Mouse (Mus musculus) v-Abl transformed pro-B cells (cell line): ENCODE data around the gene Gm5142.

Source experiments
- in situ Hi-C, 2 experiments: fragments of 400-800 bp; cut with MboI; formaldehyde crosslinking; loops; one replicate each; pipeline ENCODE4 v1.15.1; 2025; ENCODE audit not compliant: unreplicated experiment in 2 of 2

Gene Gm5142

GRCm38 (mm10) chr14:59178649-59179048, at the start of gene Gm5142:
Gene Gm5142 (minus strand): TSS chr14:59178749.
- in situ Hi-C loops: no loop called here

GRCm38 (mm10) chr14:59226240-59226639, 47.7 kb upstream of the Gm5142 start:
- in situ Hi-C loops: no loop called here

GRCm38 (mm10) chr14:59219241-59219640, 40.7 kb upstream of the Gm5142 start:
- in situ Hi-C loops: no loop called here

- in situ Hi-C loops: no loop called here
These were observed 31.3 kb upstream of the Gm5142 start for GRCm38 (mm10) chr14:59209816-59210215.

- in situ Hi-C loops: no loop called here
These were observed 30.5 kb upstream of the Gm5142 start for GRCm38 (mm10) chr14:59209003-59209402.

- in situ Hi-C loops: no loop called here
These were observed 27.5 kb upstream of the Gm5142 start for GRCm38 (mm10) chr14:59205976-59206583.

- in situ Hi-C loops: no loop called here
These were observed 26.9 kb upstream of the Gm5142 start for GRCm38 (mm10) chr14:59205461-59205860.

- in situ Hi-C loops: no loop called here
These were observed 23.2 kb upstream of the Gm5142 start for GRCm38 (mm10) chr14:59201604-59202215.

- in situ Hi-C loops: no loop called here
These were observed 22.4 kb upstream of the Gm5142 start, which contains the start of gene Rcbtb1 for GRCm38 (mm10) chr14:59200711-59201603. Gene Rcbtb1 (plus strand): TSS chr14:59201209.

- in situ Hi-C loops: no loop called here
These were observed 7.6 kb upstream of the Gm5142 start for GRCm38 (mm10) chr14:59186121-59186520.

- in situ Hi-C loops: no loop called here
These were observed 7.0 kb upstream of the Gm5142 start for GRCm38 (mm10) chr14:59185514-59185913.

GRCm38 (mm10) chr14:59182732-59183131, 4.2 kb upstream of the Gm5142 start:
- in situ Hi-C loops: no loop called here

- in situ Hi-C loops: no loop called here
These were observed 21.4 kb downstream of the Gm5142 start for GRCm38 (mm10) chr14:59157016-59157698.

GRCm38 (mm10) chr14:59155589-59155988, 23.0 kb downstream of the Gm5142 start:
- in situ Hi-C loops: no loop called here

- in situ Hi-C loops: no loop called here
These were observed 35.8 kb downstream of the Gm5142 start, which contains the start of gene 1700129C05Rik for GRCm38 (mm10) chr14:59142793-59143192. Gene 1700129C05Rik (minus strand): TSS chr14:59142893.

GRCm38 (mm10) chr14:59114281-59114680, 64.3 kb downstream of the Gm5142 start:
- in situ Hi-C loops: loop anchor here (5.0 to 25.0 kb wide), 9 partner anchors 1079 to 1742 kb away; partner anchors contain the start of gene Il17d (in 1 of the 2)
